Mouse (Mus musculus) limb, embryonic 14.5 days (tissue): ENCODE data around the gene Prnd. TPM values are rescaled to one million over a fixed set of nuclear protein-coding genes. Genes with fewer than 3 reads are reported as not detected.
A peak's percentile ranks its signal among the peaks of the same experiment; 100 is the strongest.

ENCODE experiments used
- ATAC-seq: fragments of 200-750 bp; cut with Nextera tagmentation; 2 replicates; pipeline ENCODE4 v1.8.0; 2017; ENCODE audit warnings: low read depth, moderate number of reproducible peaks, moderate TSS enrichment; ENCODE audit not compliant: low FRiP score
- DNase-seq: peaks from one replicate; pipeline ENCODE4 v3.0.0-alpha.2; 2015; ENCODE audit warnings: low spot score
- H3K27ac ChIP-seq: fragments of 300-500 bp; sonication (generic); replicated peaks from 2 replicates; pipeline ENCODE4 v1.5.1; 2014; ENCODE audit warnings: low read depth, mild to moderate bottlenecking, low read length, moderate library complexity, mixed read lengths
- H3K27me3 ChIP-seq: fragments of 300-500 bp; sonication (generic); 2 replicates; pipeline ENCODE4 v1.6.1; 2014; ENCODE audit warnings: low read length, mixed read lengths; ENCODE audit not compliant: control insufficient read depth, insufficient read depth
- H3K36me3 ChIP-seq: fragments of 300-500 bp; sonication (generic); 2 replicates; pipeline ENCODE4 v1.6.1; 2014; ENCODE audit warnings: mild to moderate bottlenecking, low read length, moderate library complexity, mixed read lengths; ENCODE audit not compliant: control insufficient read depth, insufficient read depth
- H3K4me1 ChIP-seq: fragments of 300-500 bp; sonication (generic); 2 replicates; pipeline ENCODE4 v1.6.1; 2014; ENCODE audit warnings: antibody characterized with exemption, low read length, mixed read lengths; ENCODE audit not compliant: control insufficient read depth, insufficient read depth
- H3K4me2 ChIP-seq: fragments of 300-500 bp; sonication (generic); replicated peaks from 2 replicates; pipeline ENCODE4 v1.6.1; 2014; ENCODE audit warnings: low read depth, mild to moderate bottlenecking, low read length, moderate library complexity; ENCODE audit not compliant: severe bottlenecking
- H3K4me3 ChIP-seq: fragments of 300-500 bp; sonication (generic); replicated peaks from 2 replicates; pipeline ENCODE4 v1.5.1; 2014; ENCODE audit warnings: low read length
- H3K9ac ChIP-seq: fragments of 300-500 bp; sonication (generic); 2 replicates; pipeline ENCODE4 v1.6.1; 2014; ENCODE audit warnings: mild to moderate bottlenecking, low read depth, low read length, moderate library complexity; ENCODE audit not compliant: severe bottlenecking
- H3K9me3 ChIP-seq: fragments of 300-500 bp; sonication (generic); 2 replicates; pipeline ENCODE4 v1.6.1; 2016; ENCODE audit warnings: low read length; ENCODE audit not compliant: control insufficient read depth
- POLR2A ChIP-seq: fragments of 200-500 bp; IDR thresholded peaks from 2 replicates; pipeline ENCODE4 v1.8.0; 2012; ENCODE audit warnings: inconsistent platforms, mild to moderate bottlenecking, moderate library complexity, borderline replicate concordance; ENCODE audit not compliant: insufficient read depth, insufficient read length; ENCODE audit errors: extremely low read depth
- WGBS: fragments of 180-500 bp; shearing (Covaris S2); extraction: QIAGEN DNeasy Blood & Tissue Kit; methylation state at CpG from one replicate; pipeline ENCODE4 v1.1.7; 2014; 5-methylcytosine and 5-hydroxymethylcytosine counted together
- polyA plus RNA-seq, 2 experiments: library from polyadenylated mRNA; depleted of rRNA in 1 of 2; stranded (reverse) in 1 of 2; unstranded in 1 of 2; fragments of >200 nt; fragmentation: Nextera tagmentation in 1 of 2; extraction: Ambion mirVana in 1 of 2; gene quantifications; 2 replicates each; pipeline versions ENCODE4 v1.2.1 to v1.2.3; 2012 to 2014

Gene Prnd
- polyA plus RNA-seq, 2 experiments, result 41.2 to 50.5 TPM

DNA sequence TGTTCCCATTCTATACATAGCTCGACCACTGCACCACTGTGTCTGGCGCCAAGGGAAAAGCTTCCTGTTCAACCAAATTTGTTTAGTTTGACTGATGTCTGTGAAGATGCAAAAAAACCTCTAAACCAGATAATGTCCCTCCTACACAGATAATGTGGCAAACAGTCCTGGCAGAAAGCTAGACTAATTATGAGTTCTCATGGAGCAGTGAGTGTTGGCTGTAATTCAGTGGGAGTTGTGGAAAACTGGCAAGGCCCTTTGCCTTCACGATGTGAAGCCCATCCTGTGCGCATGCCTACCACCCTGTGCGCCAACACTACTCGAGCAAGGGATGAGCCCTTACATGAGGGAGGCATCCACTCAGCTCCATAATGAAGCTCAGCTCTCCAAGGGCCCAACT lies 4.9 kb upstream of the Prnd start:
- no peaks in the 10 kb centered on the region for H3K27me3 ChIP-seq
- WGBS, result 84% methylated on average over 6 of the region's 6 CpGs
- H3K4me3 ChIP-seq, result no peak overlapping the region
- H3K36me3 ChIP-seq, result no peaks in the 10 kb centered on the region
- no peak overlapping the region for H3K9ac ChIP-seq
- no peak overlapping the region for H3K27ac ChIP-seq
- no peak for TF ChIP-seq POLR2A
- no peak overlapping the region for H3K4me2 ChIP-seq
- no peaks in the 10 kb centered on the region for H3K9me3 ChIP-seq
- 0 out of 2 replicates have a peak, but pooled peaks cover 3% of the 10 kb centered on the region for H3K4me1 ChIP-seq
- DNase-seq (no peak), ATAC-seq (no peak)

- 0 out of 2 replicates have a peak, but pooled peaks cover 3% of the 10 kb centered on the region for H3K4me1 ChIP-seq
- no peak for DNase-seq
- H3K36me3 ChIP-seq, result no peaks in the 10 kb centered on the region
- no peak overlapping the region for H3K4me3 ChIP-seq
- no peaks in the 10 kb centered on the region for H3K9me3 ChIP-seq
- H3K27me3 ChIP-seq, result no peaks in the 10 kb centered on the region
- ATAC-seq, result no peak
- H3K9ac ChIP-seq, result no peak overlapping the region
- H3K4me2 ChIP-seq, result no peak overlapping the region
- no peak overlapping the region for H3K27ac ChIP-seq
- TF ChIP-seq POLR2A, result no peak
- WGBS, result 80% methylated on average over 16 of the region's 16 CpGs
Measured at GRCm38 (mm10) chr2:131946351-131946750, 4.3 kb upstream of the Prnd start.

DNA sequence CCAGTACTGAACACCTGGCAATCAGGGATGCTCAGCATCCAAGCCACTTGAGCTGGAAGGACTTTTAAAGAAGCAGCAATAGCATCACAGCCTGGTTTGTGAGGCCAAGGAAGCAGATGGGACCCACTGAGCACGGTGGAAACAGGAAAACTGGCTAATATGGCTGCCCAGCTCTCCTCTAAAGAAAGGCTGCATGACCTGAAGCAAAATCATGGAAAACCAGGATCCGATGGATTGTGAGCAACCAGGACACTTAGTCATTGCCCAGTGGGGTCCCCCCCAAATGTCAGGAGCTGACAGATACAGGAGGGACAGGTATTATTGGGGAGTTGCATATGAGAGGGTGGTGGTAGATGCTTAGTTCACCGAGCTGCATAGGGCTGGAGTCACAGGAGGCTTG lies 2.5 kb upstream of the Prnd start:
- Histone ChIP-seq H3K4me2 (no peak overlapping the region), H3K36me3 (no peaks in the 10 kb centered on the region), H3K4me3 (no peak overlapping the region), H3K27ac (no peak overlapping the region), H3K4me1 (0 out of 2 replicates have a peak, but pooled peaks cover 3% of the 10 kb centered on the region), H3K9me3 (no peaks in the 10 kb centered on the region), H3K27me3 (peaks cover 4% of the 10 kb centered on the region; the same call in 1 of the 2 replicates), H3K9ac (no peak overlapping the region)
- TF ChIP-seq POLR2A, result no peak
- no peak for ATAC-seq
- no peak for DNase-seq
- WGBS, result 79% methylated on average over 3 of the region's 3 CpGs

- H3K4me3 ChIP-seq, result no peak overlapping the region
- no peak for TF ChIP-seq POLR2A
- H3K9me3 ChIP-seq, result no peaks in the 10 kb centered on the region
- no peak overlapping the region for H3K4me2 ChIP-seq
- peaks cover 12% of the 10 kb centered on the region; the same call in 1 of the 2 replicates for H3K27me3 ChIP-seq
- H3K36me3 ChIP-seq, result no peaks in the 10 kb centered on the region
- 60% methylated on average over 11 of the region's 11 CpGs for WGBS
- ATAC-seq (no peak), DNase-seq (peak; percentile 44)
- no peak overlapping the region for H3K9ac ChIP-seq
- 0 out of 2 replicates have a peak, but pooled peaks cover 3% of the 10 kb centered on the region for H3K4me1 ChIP-seq
- no peak overlapping the region for H3K27ac ChIP-seq
Measured at GRCm38 (mm10) chr2:131948916-131949639, 1.6 kb upstream of the Prnd start.

- Histone ChIP-seq H3K4me2 (no peak overlapping the region), H3K27ac (no peak overlapping the region), H3K36me3 (no peaks in the 10 kb centered on the region), H3K9me3 (no peaks in the 10 kb centered on the region), H3K9ac (no peak overlapping the region), H3K4me3 (no peak overlapping the region), H3K4me1 (peaks cover 3% of the 10 kb centered on the region; the same call in 1 of the 2 replicates), H3K27me3 (peaks cover 17% of the 10 kb centered on the region; the same call in 1 of the 2 replicates)
- DNase-seq (peak; percentile 46), ATAC-seq (no peak; the same call in 1 of the 2 replicates)
- 41% methylated on average over 9 of the region's 9 CpGs for WGBS
- no peak for TF ChIP-seq POLR2A
Measured at GRCm38 (mm10) chr2:131949767-131950597, 679 bp upstream of the Prnd start.
